17 mouse cellular contexts compared by ENCODE assay signal in genomic region chr6:55592126-55592525, GRCm38 (mm10).
A peak's percentile ranks its signal among the peaks of the same experiment; 100 is the strongest.
DNase-seq lines count a peak whose midpoint lies in the region; ATAC-seq and TF ChIP-seq lines count a peak whose summit lies in the region.
"Had no signal": no experiment of that assay in that cellular context is flagged by ENCODE, and none has a peak within 500 bp of the region (broad histone marks: within the 10 kb centered on the region; RNA-seq: fewer than 3 reads in every experiment).

No protein-coding gene starts in this region.

- no peak for DNase-seq in forebrain, postnatal 0 days
- DNase-seq in forebrain, embryonic 14.5 days (ENCODE audit: low spot score), result no peak
- DNase-seq in frontal cortex, adult 2 months (ENCODE audit: extremely low spot score in 1 of 2, low spot score in 1 of 2), result peak; percentile 76 to 86
- peak; percentile 60 to 75 for DNase-seq in left cerebral cortex, adult 18-20 months (ENCODE audit: low spot score in 2 of 2)
- DNase-seq in right cerebral cortex, adult 2 months (ENCODE audit: low spot score in 2 of 2), result peak; percentile 76
- no peak for DNase-seq in thymus, postnatal 0 days (ENCODE audit: low spot score)
- DNase-seq in gastrocnemius, postnatal 14 days, result no peak
- no peak for DNase-seq in spleen, postnatal 36 days (ENCODE audit: low spot score in 2 of 2)
- DNase-seq: cerebellum, adult 11 months; gastrocnemius, adult 2 months; heart, adult 2 months; kidney, adult 8-10 months; kidney, postnatal 36 days; lung, postnatal 14 days; thymus, postnatal 36 days had no signal

- H3K4me3 ChIP-seq in forebrain, postnatal 0 days (ENCODE audit: low read depth, low read length), result no peak overlapping the region
- no peak overlapping the region for H3K4me3 ChIP-seq in forebrain, embryonic 14.5 days (ENCODE audit: low read depth, low read length)
- H3K4me3 ChIP-seq: gastrocnemius, adult 2 months; heart, adult 2 months; hindbrain, embryonic 10.5 days; limb, embryonic 15.5 days had no signal

- no peaks in the 10 kb centered on the region for H3K27me3 ChIP-seq in forebrain, postnatal 0 days (ENCODE audit: insufficient read depth, low read length)
- no peaks in the 10 kb centered on the region for H3K27me3 ChIP-seq in forebrain, embryonic 14.5 days (replicated peaks; ENCODE audit: control insufficient read depth, insufficient read depth, low read length)
- H3K27me3 ChIP-seq: limb, embryonic 15.5 days had no signal

- H3K9me3 ChIP-seq in forebrain, postnatal 0 days (ENCODE audit: low read length), result no peaks in the 10 kb centered on the region
- no peaks in the 10 kb centered on the region for H3K9me3 ChIP-seq in forebrain, embryonic 14.5 days (replicated peaks; ENCODE audit: control insufficient read depth, low read length)
- H3K9me3 ChIP-seq: hindbrain, embryonic 10.5 days; limb, embryonic 15.5 days had no signal

- ATAC-seq in forebrain, postnatal 0 days, result peak; percentile 59
- no peak for ATAC-seq in forebrain, embryonic 14.5 days

- intact Hi-C loops in gastrocnemius, postnatal 14 days (cut with DNase I; ENCODE audit: low total_unique reads), result no loop called here

- no peak overlapping the region for H3K4me2 ChIP-seq in forebrain, postnatal 0 days (ENCODE audit: low read depth)
- no peak overlapping the region for H3K4me2 ChIP-seq in forebrain, embryonic 14.5 days (ENCODE audit: low read length)
- H3K4me2 ChIP-seq: limb, embryonic 15.5 days had no signal

- TF ChIP-seq CTCF in forebrain, postnatal 0 days (IDR thresholded peaks at IDR 0.05; ENCODE audit: low read depth), result no peak

- H3K27ac ChIP-seq in forebrain, postnatal 0 days (ENCODE audit: low read depth, low read length), result no peak overlapping the region
- no peak overlapping the region for H3K27ac ChIP-seq in forebrain, embryonic 14.5 days (ENCODE audit: low read depth, low read length)
- H3K27ac ChIP-seq: gastrocnemius, adult 2 months; heart, adult 2 months; hindbrain, embryonic 10.5 days; limb, embryonic 15.5 days had no signal

- no peaks in the 10 kb centered on the region for H3K4me1 ChIP-seq in forebrain, postnatal 0 days (ENCODE audit: insufficient read depth)
- no peaks in the 10 kb centered on the region for H3K4me1 ChIP-seq in forebrain, embryonic 14.5 days (ENCODE audit: control insufficient read depth, insufficient read depth, low read length)
- H3K4me1 ChIP-seq: hindbrain, embryonic 10.5 days; limb, embryonic 15.5 days had no signal

- no peak overlapping the region for H3K9ac ChIP-seq in forebrain, postnatal 0 days
- H3K9ac ChIP-seq in forebrain, embryonic 14.5 days (ENCODE audit: low read length), result no peak overlapping the region
- H3K9ac ChIP-seq: limb, embryonic 15.5 days had no signal

- 76% methylated on average over 4 of the region's 4 CpGs for WGBS in forebrain, postnatal 0 days
- 91% methylated on average over 4 of the region's 4 CpGs for WGBS in forebrain, embryonic 14.5 days

- no peaks in the 10 kb centered on the region for H3K36me3 ChIP-seq in forebrain, postnatal 0 days (ENCODE audit: insufficient read depth)
- H3K36me3 ChIP-seq in forebrain, embryonic 14.5 days (ENCODE audit: control insufficient read depth, insufficient read depth, low read length), result no peaks in the 10 kb centered on the region
- H3K36me3 ChIP-seq: hindbrain, embryonic 10.5 days; limb, embryonic 15.5 days had no signal

Comparison
In these comparisons a context has a peak if more than half of its experiments do, and no peak if none do; other contexts are left out.
1. DNase-seq: peak in frontal cortex, adult 2 months (2 of 2), left cerebral cortex, adult 18-20 months (2 of 2) and right cerebral cortex, adult 2 months (2 of 2); none in forebrain, postnatal 0 days (single experiment), forebrain, embryonic 14.5 days (single experiment), thymus, postnatal 0 days (single experiment), gastrocnemius, postnatal 14 days (single experiment) and spleen, postnatal 36 days (0 of 2).